Mouse (Mus musculus): ENCODE data around the gene Cacnb4.

DNA sequence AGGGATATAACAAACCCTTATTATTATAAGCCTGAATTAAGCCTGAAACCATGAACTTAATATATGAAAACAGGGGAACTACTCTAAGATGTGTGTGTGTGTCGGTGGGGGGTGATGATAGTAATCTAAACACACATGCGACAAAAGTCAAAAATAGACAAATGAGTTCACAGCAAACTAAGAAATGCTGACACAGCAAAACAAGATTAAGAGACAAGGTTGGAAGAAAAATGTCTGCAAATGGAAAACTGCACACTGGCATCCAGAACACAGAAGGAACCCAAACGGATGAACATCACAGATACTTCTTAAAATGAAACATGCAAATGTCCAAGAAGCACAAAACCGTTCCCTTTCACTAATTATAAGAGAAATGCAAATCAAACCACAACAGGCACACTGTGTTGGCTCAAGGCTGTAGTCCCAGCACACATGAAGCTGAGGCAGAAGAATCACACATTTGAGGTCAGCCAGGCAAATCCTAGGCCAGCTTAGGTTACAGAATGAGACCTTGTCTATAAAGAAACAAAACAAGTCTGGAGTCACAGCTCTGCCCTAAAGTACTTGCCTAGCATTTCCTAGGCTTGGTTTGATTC is 236.1 kb downstream of the Cacnb4 start:
- TF ChIP-seq POLR2A (IDR thresholded peaks at IDR 0.05; ENCODE audit: borderline replicate concordance, low read depth, low read length), result no peak
- TF ChIP-seq CTCF (IDR thresholded peaks at IDR 0.05; ENCODE audit: low read depth, low read length), result no peak

All from bone marrow macrophage, adult 2 months (primary cell).